Mouse (Mus musculus) hindbrain, embryonic 15.5 days (tissue): ENCODE data around the gene Ptpn3. TPM values are rescaled to one million over a fixed set of nuclear protein-coding genes. Genes with fewer than 3 reads are reported as not detected.

Experiments
- ATAC-seq: fragments of 200-750 bp; cut with Nextera tagmentation; 2 replicates; pipeline ENCODE4 v1.8.0; 2017; ENCODE audit warnings: low read depth, moderate number of reproducible peaks, moderate TSS enrichment; ENCODE audit not compliant: low FRiP score
- H3K27ac ChIP-seq: fragments of 300-500 bp; sonication (generic); replicated peaks from 2 replicates; pipeline ENCODE4 v1.5.1; 2015; ENCODE audit warnings: mild to moderate bottlenecking, inconsistent platforms
- H3K27me3 ChIP-seq: fragments of 300-500 bp; sonication (generic); 2 replicates; pipeline ENCODE4 v1.6.1; 2015; ENCODE audit warnings: control low read depth, inconsistent platforms
- H3K36me3 ChIP-seq: fragments of 300-500 bp; sonication (generic); 2 replicates; pipeline ENCODE4 v1.6.1; 2015; ENCODE audit warnings: control low read depth, inconsistent platforms
- H3K4me1 ChIP-seq: fragments of 300-500 bp; sonication (generic); replicated peaks from 2 replicates; pipeline ENCODE4 v1.6.1; 2015; ENCODE audit warnings: control low read depth, inconsistent platforms
- H3K4me2 ChIP-seq: fragments of 300-500 bp; sonication (generic); 2 replicates; pipeline ENCODE4 v1.6.1; 2015; ENCODE audit warnings: moderate library complexity, mild to moderate bottlenecking, inconsistent platforms
- H3K4me3 ChIP-seq: fragments of 300-500 bp; sonication (generic); 2 replicates; pipeline ENCODE4 v1.5.1; 2015; ENCODE audit warnings: mild to moderate bottlenecking, inconsistent platforms
- H3K9ac ChIP-seq: fragments of 300-500 bp; sonication (generic); 2 replicates; pipeline ENCODE4 v1.6.1; 2015; ENCODE audit warnings: inconsistent platforms
- H3K9me3 ChIP-seq: fragments of 300-500 bp; sonication (generic); 2 replicates; pipeline ENCODE4 v1.6.1; 2016; ENCODE audit warnings: control low read depth, inconsistent platforms
- WGBS: fragments of 180-500 bp; shearing (Covaris S2); methylation state at CpG from one replicate; pipeline ENCODE4 v1.1.7; 2015; 5-methylcytosine and 5-hydroxymethylcytosine counted together
- polyA plus RNA-seq: library from polyadenylated mRNA; unstranded; fragments of >200 nt; fragmentation: Nextera tagmentation; extraction: Ambion mirVana; gene quantifications from 2 replicates; pipeline ENCODE4 v1.2.1, GENCODE M21; 2015

Gene Ptpn3
- polyA plus RNA-seq, 1 experiment from 2014 or later, result 4.0 TPM

DNA sequence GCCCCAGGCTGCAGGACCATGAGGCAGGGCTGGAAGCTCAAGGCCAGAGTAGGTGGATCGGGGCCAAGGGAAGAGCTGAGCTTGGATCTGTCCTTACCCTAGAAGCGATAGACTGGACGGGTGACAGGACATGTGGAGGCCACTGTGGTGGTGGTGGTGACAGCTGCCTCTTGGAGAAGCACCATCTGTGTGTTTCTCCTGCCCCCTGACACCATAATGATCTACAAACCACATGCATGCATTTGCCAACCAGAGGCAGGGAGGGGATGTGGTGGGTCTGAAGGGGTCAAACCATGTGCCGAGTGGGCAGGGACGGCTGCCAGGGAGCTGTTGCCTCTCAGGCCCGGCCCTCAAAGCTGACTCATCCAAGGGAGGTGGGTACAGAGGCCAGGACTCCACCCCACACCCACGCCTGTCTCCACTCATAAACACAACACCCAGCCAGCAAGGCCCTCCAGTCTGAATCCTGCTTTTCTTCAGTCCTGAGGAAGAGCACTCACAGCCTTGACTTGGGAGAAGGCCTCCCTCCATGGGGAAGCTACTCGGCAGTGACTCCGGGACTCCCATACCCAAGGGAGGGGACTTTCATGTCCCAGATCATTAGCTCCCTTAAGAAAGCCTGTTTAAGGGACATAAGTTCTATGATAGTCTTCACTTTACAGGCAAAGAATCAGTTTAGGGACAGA lies 6.5 kb downstream of the Ptpn3 start:
- WGBS, result 61% methylated on average over 9 of the region's 9 CpGs
- H3K4me3 ChIP-seq, result no peak overlapping the region
- H3K27me3 ChIP-seq, result peaks cover 3% of the 10 kb centered on the region; the same call in 1 of the 2 replicates
- H3K9me3 ChIP-seq, result no peaks in the 10 kb centered on the region
- no peak overlapping the region for H3K27ac ChIP-seq
- no peak overlapping the region for H3K9ac ChIP-seq
- no peak overlapping the region for H3K4me2 ChIP-seq
- H3K36me3 ChIP-seq, result no peaks in the 10 kb centered on the region
- peak; percentile 41; the same call in 1 of the 2 replicates for ATAC-seq
- peaks cover 21% of the 10 kb centered on the region for H3K4me1 ChIP-seq

GRCm38 (mm10) chr4:57292670-57293069 lies 9.0 kb downstream of the Ptpn3 start:
- Histone ChIP-seq H3K27me3 (no peaks in the 10 kb centered on the region; the same call in 1 of the 2 replicates), H3K9ac (no peak overlapping the region), H3K36me3 (no peaks in the 10 kb centered on the region), H3K4me1 (no peaks in the 10 kb centered on the region), H3K4me2 (no peak overlapping the region), H3K4me3 (no peak overlapping the region), H3K9me3 (no peaks in the 10 kb centered on the region), H3K27ac (no peak overlapping the region)
- 83% methylated on average over 5 of the region's 5 CpGs for WGBS
- ATAC-seq, result no peak

DNA sequence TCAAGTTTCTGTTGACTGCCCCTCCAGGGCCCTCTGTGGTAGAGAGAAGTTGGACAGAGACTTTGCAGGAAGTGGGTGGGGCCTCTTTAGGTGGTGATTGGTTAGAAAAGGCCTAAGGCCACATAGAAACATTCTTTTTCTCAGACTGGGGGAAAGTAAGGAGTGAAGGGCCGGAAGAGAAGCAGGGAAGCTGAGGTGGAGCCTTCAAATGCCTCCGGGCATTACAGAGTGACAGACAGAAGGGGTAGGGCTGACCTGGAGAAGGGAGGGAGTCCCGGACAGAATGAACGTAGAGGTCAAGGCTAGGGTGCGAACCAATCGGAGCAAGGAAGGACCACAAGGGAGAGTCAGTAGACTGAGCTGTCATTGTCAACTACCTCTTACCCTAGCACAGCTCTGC lies 11.6 kb downstream of the Ptpn3 start:
- Histone ChIP-seq H3K4me3 (no peak overlapping the region), H3K9me3 (no peaks in the 10 kb centered on the region), H3K9ac (no peak overlapping the region), H3K4me2 (no peak overlapping the region), H3K4me1 (no peaks in the 10 kb centered on the region), H3K27ac (no peak overlapping the region), H3K36me3 (no peaks in the 10 kb centered on the region), H3K27me3 (no peaks in the 10 kb centered on the region)
- WGBS, result 86% methylated on average over 6 of the region's 6 CpGs
- ATAC-seq, result no peak

DNA sequence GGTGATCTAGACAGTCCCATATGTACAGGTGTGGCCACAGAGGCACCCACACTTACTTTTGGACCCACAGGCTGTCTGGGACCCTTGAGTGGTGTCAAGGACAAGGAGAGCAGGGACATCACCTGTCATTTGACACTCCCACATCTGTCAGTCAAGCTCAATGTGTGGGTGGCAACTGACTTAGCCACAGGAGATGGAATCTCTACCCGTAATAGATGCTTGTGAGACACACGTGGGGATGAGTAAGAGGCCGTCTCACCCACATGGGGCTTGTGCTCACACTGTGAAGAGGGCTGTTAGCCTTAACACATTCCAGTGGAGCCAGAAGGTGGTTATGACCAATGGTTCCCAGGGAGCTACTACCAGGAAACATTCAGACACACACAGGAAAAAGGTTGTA lies 13.8 kb downstream of the Ptpn3 start:
- no peak overlapping the region for H3K4me2 ChIP-seq
- no peaks in the 10 kb centered on the region for H3K36me3 ChIP-seq
- no peak overlapping the region for H3K27ac ChIP-seq
- no peak for ATAC-seq
- H3K27me3 ChIP-seq, result no peaks in the 10 kb centered on the region
- H3K9me3 ChIP-seq, result no peaks in the 10 kb centered on the region
- H3K4me1 ChIP-seq, result no peaks in the 10 kb centered on the region
- WGBS, result 84% methylated on average over 3 of the region's 3 CpGs
- no peak overlapping the region for H3K4me3 ChIP-seq
- no peak overlapping the region for H3K9ac ChIP-seq

DNA sequence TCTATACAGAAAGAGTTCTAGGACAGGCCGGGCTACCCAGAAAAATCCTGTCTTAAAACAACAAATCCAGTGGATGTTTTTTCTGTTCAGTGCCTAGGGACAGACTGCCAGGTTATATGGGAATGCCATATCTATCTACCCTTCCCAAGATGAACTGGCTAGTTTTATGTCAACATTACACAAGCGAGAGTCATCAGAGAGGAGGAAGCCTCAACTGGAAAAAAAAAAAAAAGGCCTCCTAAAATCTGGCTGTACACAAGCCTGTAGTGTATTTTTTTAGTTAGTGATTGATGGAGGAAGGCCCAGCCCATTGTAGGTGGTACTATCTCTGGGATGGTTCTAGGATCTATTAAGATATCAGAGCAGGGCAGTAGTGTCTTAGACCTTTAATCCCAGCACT lies 16.4 kb downstream of the Ptpn3 start:
- no peak for ATAC-seq
- Histone ChIP-seq H3K4me2 (no peak overlapping the region), H3K27ac (no peak overlapping the region), H3K9me3 (no peaks in the 10 kb centered on the region), H3K27me3 (0 out of 2 replicates have a peak, but pooled peaks cover 2% of the 10 kb centered on the region), H3K36me3 (no peaks in the 10 kb centered on the region), H3K4me3 (no peak overlapping the region), H3K9ac (no peak overlapping the region), H3K4me1 (no peaks in the 10 kb centered on the region)
- WGBS, result 90% methylated on average over 2 of the region's 2 CpGs

DNA sequence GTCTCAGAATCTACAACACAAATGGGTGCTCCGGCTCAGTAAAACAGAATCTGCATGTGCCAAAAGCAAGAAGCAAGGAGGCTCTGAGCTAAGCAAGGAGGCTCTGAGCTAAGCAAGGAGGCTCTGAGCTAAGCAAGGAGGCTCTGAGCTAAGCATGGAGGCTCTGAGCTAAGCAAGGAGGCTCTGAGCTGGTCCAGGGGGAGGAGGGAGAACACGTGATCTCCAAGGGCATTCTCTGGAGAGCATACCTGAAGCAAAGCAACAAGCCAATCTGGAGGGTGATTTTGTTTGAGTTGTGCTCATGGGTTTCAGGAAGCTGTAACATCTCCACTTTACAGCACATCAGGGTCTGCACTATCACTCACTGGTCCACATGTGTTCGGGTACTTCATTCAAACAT lies 18.4 kb downstream of the Ptpn3 start:
- ATAC-seq, result no peak
- H3K9ac ChIP-seq, result no peak overlapping the region
- 81% methylated on average over 3 of the region's 3 CpGs for WGBS

DNA sequence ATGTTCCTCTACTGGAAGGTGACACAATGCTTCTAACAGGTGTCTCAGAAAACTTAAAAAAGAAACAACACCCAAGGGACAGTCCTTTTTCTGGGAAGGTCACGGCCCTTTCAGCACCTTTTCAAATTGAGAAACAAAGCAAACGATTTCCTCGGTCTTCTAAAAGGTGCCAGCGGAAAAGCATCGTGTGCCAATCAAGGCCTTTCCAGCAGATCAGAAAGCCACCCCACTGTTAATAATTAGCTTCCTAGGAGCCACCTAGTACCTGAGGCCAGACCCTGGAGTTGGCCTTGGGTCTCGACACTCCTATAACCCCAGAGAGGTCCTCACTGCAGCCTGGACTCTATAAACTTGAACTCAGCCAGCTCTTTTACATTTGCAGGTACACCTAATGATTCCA lies 19.0 kb downstream of the Ptpn3 start:
- Histone ChIP-seq H3K4me1 (no peaks in the 10 kb centered on the region), H3K9ac (no peak overlapping the region), H3K27ac (no peak overlapping the region), H3K9me3 (no peaks in the 10 kb centered on the region), H3K4me3 (no peak overlapping the region), H3K27me3 (0 out of 2 replicates have a peak, but pooled peaks cover 2% of the 10 kb centered on the region), H3K4me2 (no peak overlapping the region), H3K36me3 (no peaks in the 10 kb centered on the region)
- WGBS, result 83% methylated on average over 6 of the region's 6 CpGs
- ATAC-seq, result no peak

More for the DNA sequence above, 18.4 kb downstream of the Ptpn3 start:
- no peaks in the 10 kb centered on the region for H3K4me1 ChIP-seq
- 0 out of 2 replicates have a peak, but pooled peaks cover 2% of the 10 kb centered on the region for H3K27me3 ChIP-seq
- no peak overlapping the region for H3K4me2 ChIP-seq
- no peaks in the 10 kb centered on the region for H3K36me3 ChIP-seq
- no peak overlapping the region for H3K27ac ChIP-seq
- no peak overlapping the region for H3K4me3 ChIP-seq
- no peaks in the 10 kb centered on the region for H3K9me3 ChIP-seq

DNA sequence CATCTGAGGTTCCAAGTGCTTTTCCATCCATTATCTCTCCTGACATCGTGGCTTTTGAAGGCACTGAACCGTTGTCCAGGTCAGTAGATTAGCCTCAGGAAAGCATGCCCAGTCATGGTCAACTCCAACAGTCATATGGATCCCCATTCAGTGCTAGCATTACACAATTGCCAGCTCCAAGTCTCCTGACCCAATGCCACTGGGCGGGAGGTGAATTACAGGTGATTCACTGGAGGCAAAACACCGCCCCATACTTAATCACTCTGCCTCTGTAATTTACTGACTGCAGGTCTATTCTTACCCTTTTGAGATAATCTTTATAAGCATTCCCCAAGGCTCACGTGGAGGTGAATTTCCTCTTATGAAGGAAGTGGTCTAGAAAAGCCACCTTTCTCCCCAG lies 19.5 kb downstream of the Ptpn3 start:
- H3K9ac ChIP-seq, result no peak overlapping the region
- no peaks in the 10 kb centered on the region for H3K9me3 ChIP-seq
- 0 out of 2 replicates have a peak, but pooled peaks cover 2% of the 10 kb centered on the region for H3K27me3 ChIP-seq
- no peak for ATAC-seq
- H3K4me1 ChIP-seq, result no peaks in the 10 kb centered on the region
- H3K27ac ChIP-seq, result no peak overlapping the region
- 88% methylated on average over 5 of the region's 5 CpGs for WGBS
- H3K36me3 ChIP-seq, result no peaks in the 10 kb centered on the region
- H3K4me3 ChIP-seq, result no peak overlapping the region
- no peak overlapping the region for H3K4me2 ChIP-seq

DNA sequence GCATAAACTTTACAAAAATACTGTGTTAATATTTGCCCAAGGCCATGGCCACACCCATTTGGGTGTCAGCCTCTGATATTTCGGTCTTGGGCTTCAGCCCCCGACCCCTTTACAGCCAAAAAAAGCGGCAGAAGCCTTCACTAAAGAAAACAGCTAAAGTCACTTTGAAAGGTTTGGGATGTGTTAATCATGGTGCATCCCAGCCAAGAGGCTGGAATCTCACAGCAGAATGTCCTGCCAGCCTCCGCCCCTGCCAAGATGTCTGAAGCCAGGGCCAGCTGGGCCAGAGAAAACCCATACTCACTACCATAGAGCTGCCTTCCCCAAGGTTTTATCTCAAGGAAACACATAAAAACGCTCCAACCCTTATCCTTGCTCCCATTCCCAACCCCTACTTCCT lies 20.7 kb downstream of the Ptpn3 start:
- Histone ChIP-seq H3K4me1 (no peaks in the 10 kb centered on the region), H3K27ac (no peak overlapping the region), H3K9me3 (no peaks in the 10 kb centered on the region), H3K4me3 (no peak overlapping the region), H3K4me2 (no peak overlapping the region), H3K27me3 (0 out of 2 replicates have a peak, but pooled peaks cover 2% of the 10 kb centered on the region), H3K9ac (no peak overlapping the region), H3K36me3 (no peaks in the 10 kb centered on the region)
- ATAC-seq, result no peak
- WGBS, result 82% methylated on average over 5 of the region's 5 CpGs

GRCm38 (mm10) chr4:57279229-57279628 lies 22.4 kb downstream of the Ptpn3 start:
- 0 out of 2 replicates have a peak, but pooled peaks cover 2% of the 10 kb centered on the region for H3K27me3 ChIP-seq
- no peak overlapping the region for H3K9ac ChIP-seq
- H3K36me3 ChIP-seq, result no peaks in the 10 kb centered on the region
- WGBS, result 36% methylated on average over 8 of the region's 8 CpGs
- no peak overlapping the region for H3K4me2 ChIP-seq
- peaks cover 15% of the 10 kb centered on the region for H3K4me1 ChIP-seq
- no peaks in the 10 kb centered on the region for H3K9me3 ChIP-seq
- H3K27ac ChIP-seq, result no peak overlapping the region
- ATAC-seq, result no peak
- no peak overlapping the region for H3K4me3 ChIP-seq

GRCm38 (mm10) chr4:57278812-57279211 lies 22.8 kb downstream of the Ptpn3 start:
- Histone ChIP-seq H3K9me3 (no peaks in the 10 kb centered on the region), H3K4me1 (peaks cover 15% of the 10 kb centered on the region), H3K9ac (no peak overlapping the region), H3K27me3 (0 out of 2 replicates have a peak, but pooled peaks cover 2% of the 10 kb centered on the region), H3K36me3 (no peaks in the 10 kb centered on the region), H3K27ac (no peak overlapping the region), H3K4me2 (no peak overlapping the region), H3K4me3 (no peak overlapping the region)
- ATAC-seq, result no peak
- WGBS, result 58% methylated on average over 10 of the region's 10 CpGs

DNA sequence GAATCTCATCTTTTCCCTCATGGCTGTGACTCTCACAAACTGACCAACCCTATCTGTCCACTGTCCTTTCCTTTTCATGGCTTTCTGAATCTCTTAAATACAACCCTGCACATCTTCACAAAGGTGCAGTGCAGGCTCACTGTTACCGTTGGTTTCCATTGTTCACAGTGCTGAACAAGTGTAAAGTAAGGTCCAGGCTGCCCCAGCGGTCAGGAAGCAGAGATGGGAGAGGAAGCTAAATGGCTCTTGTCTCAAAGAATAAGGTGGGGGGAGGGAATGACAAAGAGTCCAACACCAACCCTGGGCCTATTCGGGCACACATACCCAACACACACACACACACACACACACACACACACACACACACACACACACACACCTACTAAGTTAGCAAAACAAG lies 24.0 kb downstream of the Ptpn3 start:
- 0 out of 2 replicates have a peak, but pooled peaks cover 2% of the 10 kb centered on the region for H3K27me3 ChIP-seq
- H3K9me3 ChIP-seq, result no peaks in the 10 kb centered on the region
- H3K27ac ChIP-seq, result no peak overlapping the region
- no peak overlapping the region for H3K4me2 ChIP-seq
- H3K36me3 ChIP-seq, result no peaks in the 10 kb centered on the region
- 58% methylated on average over 3 of the region's 3 CpGs for WGBS
- no peak overlapping the region for H3K4me3 ChIP-seq
- ATAC-seq, result no peak
- peaks cover 15% of the 10 kb centered on the region for H3K4me1 ChIP-seq
- H3K9ac ChIP-seq, result no peak overlapping the region
